Mouse (Mus musculus) stomach, embryonic 15.5 days (tissue): ENCODE results near the gene Slc35b1. TPM values are rescaled to one million over a fixed set of nuclear protein-coding genes. Genes with fewer than 3 reads are reported as not detected.

ENCODE experiments used
- ATAC-seq: fragments of 200-750 bp; cut with Nextera tagmentation; 2 replicates; pipeline ENCODE4 v1.8.0; 2017; ENCODE audit warnings: low read depth, moderate number of reproducible peaks, moderate TSS enrichment; ENCODE audit not compliant: insufficient read depth, low FRiP score
- H3K27ac ChIP-seq: fragments of 300-500 bp; sonication (generic); 2 replicates; pipeline ENCODE4 v1.5.1; 2015; ENCODE audit warnings: mild to moderate bottlenecking, inconsistent platforms
- H3K27me3 ChIP-seq: fragments of 300-500 bp; sonication (generic); replicated peaks from 2 replicates; pipeline ENCODE4 v1.6.1; 2015; ENCODE audit warnings: inconsistent platforms
- H3K36me3 ChIP-seq: fragments of 300-500 bp; sonication (generic); 2 replicates; pipeline ENCODE4 v1.6.1; 2015; ENCODE audit warnings: inconsistent platforms
- H3K4me1 ChIP-seq: fragments of 300-500 bp; sonication (generic); 2 replicates; pipeline ENCODE4 v1.6.1; 2015; ENCODE audit warnings: inconsistent platforms
- H3K4me2 ChIP-seq: fragments of 300-500 bp; sonication (generic); 2 replicates; pipeline ENCODE4 v1.6.1; 2015; ENCODE audit warnings: mild to moderate bottlenecking, inconsistent platforms
- H3K4me3 ChIP-seq: fragments of 300-500 bp; sonication (generic); replicated peaks from 2 replicates; pipeline ENCODE4 v1.5.1; 2015; ENCODE audit warnings: inconsistent platforms
- H3K9ac ChIP-seq: fragments of 300-500 bp; sonication (generic); 2 replicates; pipeline ENCODE4 v1.6.1; 2015; ENCODE audit warnings: inconsistent platforms
- H3K9me3 ChIP-seq: fragments of 300-500 bp; sonication (generic); 2 replicates; pipeline ENCODE4 v1.6.1; 2016; ENCODE audit warnings: inconsistent platforms
- WGBS: fragments of 180-500 bp; shearing (Covaris S2); methylation state at CpG from one replicate; pipeline ENCODE4 v1.1.7; 2015; 5-methylcytosine and 5-hydroxymethylcytosine counted together
- polyA plus RNA-seq: library from polyadenylated mRNA; unstranded; fragments of >200 nt; fragmentation: Nextera tagmentation; extraction: Ambion mirVana; gene quantifications from 2 replicates; pipeline ENCODE4 v1.2.1, GENCODE M21; 2015

The Slc35b1 gene
- polyA plus RNA-seq, 1 experiment from 2014 or later: 96.3 TPM

GRCm38 (mm10) chr11:95367011-95367735, 17.3 kb upstream of the Slc35b1 start:
- Histone ChIP-seq H3K27ac (peak overlapping the region; percentile 73), H3K4me1 (peaks cover 58% of the 10 kb centered on the region)

DNA sequence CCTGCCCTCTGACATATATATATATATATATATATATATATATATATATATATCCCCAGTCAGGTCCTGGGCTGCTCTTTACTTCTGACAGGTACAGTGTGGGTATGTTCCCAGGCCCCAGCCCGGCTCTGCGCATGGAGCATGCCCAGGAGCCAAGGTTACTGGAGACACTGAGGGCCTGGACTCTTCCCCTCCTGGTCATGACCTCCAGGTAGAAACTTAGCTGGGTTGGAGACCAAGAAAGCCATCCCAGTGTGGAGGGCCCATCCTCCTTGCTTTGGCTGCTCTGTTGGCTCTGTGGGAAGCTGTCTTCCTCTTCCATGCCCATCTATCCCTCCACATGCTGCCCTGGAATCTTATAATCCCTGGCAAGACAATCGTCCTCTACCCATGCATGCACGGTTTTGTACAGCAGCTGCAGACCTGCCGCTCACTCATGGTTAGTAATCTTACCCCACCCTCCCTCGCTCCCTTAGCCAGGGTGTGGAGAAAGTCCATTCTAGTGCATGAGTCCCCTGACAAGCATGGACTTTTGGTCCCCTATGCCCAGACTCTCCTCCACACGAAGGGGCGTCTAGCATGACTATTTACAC, 16.2 kb upstream of the Slc35b1 start:
- H3K27me3 ChIP-seq: no peaks in the 10 kb centered on the region
- H3K9ac ChIP-seq: no peak overlapping the region
- no peak overlapping the region for H3K4me3 ChIP-seq
- H3K9me3 ChIP-seq: no peaks in the 10 kb centered on the region
- 89% methylated on average over 8 of the region's 8 CpGs for WGBS
- no peak for ATAC-seq
- peaks cover 58% of the 10 kb centered on the region for H3K4me1 ChIP-seq
- no peak overlapping the region for H3K27ac ChIP-seq
- H3K4me2 ChIP-seq: no peak overlapping the region
- peaks cover 6% of the 10 kb centered on the region for H3K36me3 ChIP-seq

More at GRCm38 (mm10) chr11:95367011-95367735, 17.3 kb upstream of the Slc35b1 start:
- Histone ChIP-seq H3K27me3 (no peaks in the 10 kb centered on the region), H3K36me3 (peaks cover 3% of the 10 kb centered on the region; the same call in 1 of the 2 replicates), H3K9me3 (no peaks in the 10 kb centered on the region), H3K9ac (no peak overlapping the region; the same call in 1 of the 2 replicates), H3K4me2 (no peak overlapping the region), H3K4me3 (no peak overlapping the region)
- 83% methylated on average over 8 of the region's 8 CpGs for WGBS
- no peak for ATAC-seq

DNA sequence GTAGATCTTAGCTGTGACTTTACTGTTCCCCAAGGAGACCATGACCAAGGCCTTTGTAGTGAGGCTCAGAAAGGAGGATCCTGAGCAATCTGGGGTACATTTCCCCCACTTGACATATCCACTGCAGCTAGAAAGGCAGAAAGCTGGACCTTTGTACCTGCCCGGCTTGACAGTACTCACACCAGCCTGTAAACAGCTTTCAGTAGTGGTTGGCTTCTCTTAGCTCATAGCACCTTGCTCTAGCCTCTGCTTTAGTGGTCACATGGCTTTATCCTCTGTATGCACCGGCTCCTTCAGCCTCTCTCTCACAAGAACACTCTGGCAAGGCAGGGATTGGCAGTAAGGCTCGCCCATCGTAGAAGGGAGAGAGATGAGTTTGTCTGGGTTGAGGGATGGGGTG, 15.6 kb upstream of the Slc35b1 start:
- H3K9me3 ChIP-seq: no peaks in the 10 kb centered on the region
- no peak overlapping the region for H3K9ac ChIP-seq
- no peak for ATAC-seq
- H3K4me1 ChIP-seq: peaks cover 57% of the 10 kb centered on the region
- H3K27ac ChIP-seq: no peak overlapping the region; the same call in 1 of the 2 replicates
- H3K27me3 ChIP-seq: no peaks in the 10 kb centered on the region
- no peak overlapping the region for H3K4me3 ChIP-seq
- WGBS: 94% methylated on average over 4 of the region's 4 CpGs
- peaks cover 7% of the 10 kb centered on the region for H3K36me3 ChIP-seq
- no peak overlapping the region for H3K4me2 ChIP-seq

- H3K4me1 ChIP-seq: peaks cover 45% of the 10 kb centered on the region
- peaks cover 16% of the 10 kb centered on the region for H3K36me3 ChIP-seq
- H3K27me3 ChIP-seq: no peaks in the 10 kb centered on the region
- H3K4me2 ChIP-seq: no peak overlapping the region
- H3K9ac ChIP-seq: no peak overlapping the region
- no peak overlapping the region for H3K4me3 ChIP-seq
- H3K27ac ChIP-seq: peak overlapping the region; percentile 85
- ATAC-seq: peak; percentile 73
- H3K9me3 ChIP-seq: no peaks in the 10 kb centered on the region
- WGBS: 49% methylated on average over 15 of the region's 15 CpGs
Measured at GRCm38 (mm10) chr11:95369964-95370890, 14.3 kb upstream of the Slc35b1 start.

- no peaks in the 10 kb centered on the region for H3K9me3 ChIP-seq
- H3K4me1 ChIP-seq: peaks cover 36% of the 10 kb centered on the region
- no peak overlapping the region for H3K27ac ChIP-seq
- H3K36me3 ChIP-seq: peaks cover 25% of the 10 kb centered on the region
- H3K4me3 ChIP-seq: no peak overlapping the region
- ATAC-seq: no peak
- 83% methylated on average over 7 of the region's 7 CpGs for whole genome bisulfite sequencing
- H3K9ac ChIP-seq: no peak overlapping the region
- H3K4me2 ChIP-seq: no peak overlapping the region
- no peaks in the 10 kb centered on the region for H3K27me3 ChIP-seq
Measured at GRCm38 (mm10) chr11:95371182-95371581, 13.3 kb upstream of the Slc35b1 start.

GRCm38 (mm10) chr11:95378926-95379325, 5.6 kb upstream of the Slc35b1 start:
- 54% methylated on average over 9 of the region's 9 CpGs for WGBS
- peaks cover 36% of the 10 kb centered on the region for H3K36me3 ChIP-seq

GRCm38 (mm10) chr11:95379552-95379951, 4.9 kb upstream of the Slc35b1 start:
- peaks cover 31% of the 10 kb centered on the region for H3K36me3 ChIP-seq
- WGBS: 72% methylated on average over 5 of the region's 5 CpGs
- H3K9ac ChIP-seq: no peak overlapping the region
- H3K27ac ChIP-seq: no peak overlapping the region
- H3K4me1 ChIP-seq: no peaks in the 10 kb centered on the region
- H3K4me2 ChIP-seq: no peak overlapping the region
- no peaks in the 10 kb centered on the region for H3K27me3 ChIP-seq
- H3K9me3 ChIP-seq: no peaks in the 10 kb centered on the region
- no peak overlapping the region for H3K4me3 ChIP-seq
- ATAC-seq: no peak

More at GRCm38 (mm10) chr11:95378926-95379325, 5.6 kb upstream of the Slc35b1 start:
- Histone ChIP-seq H3K4me1 (no peaks in the 10 kb centered on the region), H3K9me3 (no peaks in the 10 kb centered on the region), H3K9ac (no peak overlapping the region), H3K27me3 (no peaks in the 10 kb centered on the region), H3K27ac (no peak overlapping the region), H3K4me2 (no peak overlapping the region), H3K4me3 (no peak overlapping the region)
- ATAC-seq: no peak

DNA sequence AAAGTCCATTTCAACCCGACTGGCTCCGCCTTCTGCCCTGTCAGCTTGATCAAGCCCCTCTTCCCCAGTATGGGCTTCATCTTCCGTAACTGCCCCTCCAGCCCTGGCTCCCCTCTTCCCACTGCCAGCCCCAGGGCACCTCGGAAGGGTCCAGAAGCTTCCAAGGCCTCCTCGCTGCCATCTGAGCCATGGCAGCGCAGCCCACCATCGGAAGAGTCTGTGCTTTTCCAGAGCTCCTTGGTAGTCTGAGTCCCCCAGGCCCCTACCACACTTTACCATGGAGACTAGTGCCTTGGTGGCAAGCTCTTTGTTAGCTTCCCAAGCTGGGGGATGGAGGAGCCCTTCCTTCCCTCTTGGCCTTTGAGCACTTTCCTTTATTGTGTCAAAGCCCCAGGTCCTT, 3.8 kb upstream of the Slc35b1 start:
- H3K9me3 ChIP-seq: no peaks in the 10 kb centered on the region
- no peak overlapping the region for H3K4me2 ChIP-seq
- peaks cover 23% of the 10 kb centered on the region for H3K36me3 ChIP-seq
- no peak overlapping the region for H3K9ac ChIP-seq
- 88% methylated on average over 7 of the region's 7 CpGs for WGBS
- no peaks in the 10 kb centered on the region for H3K27me3 ChIP-seq
- H3K4me1 ChIP-seq: 0 out of 2 replicates have a peak, but pooled peaks cover 3% of the 10 kb centered on the region
- H3K4me3 ChIP-seq: no peak overlapping the region
- ATAC-seq: no peak
- H3K27ac ChIP-seq: no peak overlapping the region

GRCm38 (mm10) chr11:95381146-95381545, 3.3 kb upstream of the Slc35b1 start:
- Histone ChIP-seq H3K4me1 (0 out of 2 replicates have a peak, but pooled peaks cover 5% of the 10 kb centered on the region), H3K9ac (no peak overlapping the region), H3K4me3 (no peak overlapping the region), H3K9me3 (no peaks in the 10 kb centered on the region), H3K36me3 (peaks cover 19% of the 10 kb centered on the region), H3K27ac (no peak overlapping the region), H3K27me3 (no peaks in the 10 kb centered on the region), H3K4me2 (no peak overlapping the region)
- WGBS: 93% methylated on average over 1 of the region's 1 CpGs
- ATAC-seq: no peak

DNA sequence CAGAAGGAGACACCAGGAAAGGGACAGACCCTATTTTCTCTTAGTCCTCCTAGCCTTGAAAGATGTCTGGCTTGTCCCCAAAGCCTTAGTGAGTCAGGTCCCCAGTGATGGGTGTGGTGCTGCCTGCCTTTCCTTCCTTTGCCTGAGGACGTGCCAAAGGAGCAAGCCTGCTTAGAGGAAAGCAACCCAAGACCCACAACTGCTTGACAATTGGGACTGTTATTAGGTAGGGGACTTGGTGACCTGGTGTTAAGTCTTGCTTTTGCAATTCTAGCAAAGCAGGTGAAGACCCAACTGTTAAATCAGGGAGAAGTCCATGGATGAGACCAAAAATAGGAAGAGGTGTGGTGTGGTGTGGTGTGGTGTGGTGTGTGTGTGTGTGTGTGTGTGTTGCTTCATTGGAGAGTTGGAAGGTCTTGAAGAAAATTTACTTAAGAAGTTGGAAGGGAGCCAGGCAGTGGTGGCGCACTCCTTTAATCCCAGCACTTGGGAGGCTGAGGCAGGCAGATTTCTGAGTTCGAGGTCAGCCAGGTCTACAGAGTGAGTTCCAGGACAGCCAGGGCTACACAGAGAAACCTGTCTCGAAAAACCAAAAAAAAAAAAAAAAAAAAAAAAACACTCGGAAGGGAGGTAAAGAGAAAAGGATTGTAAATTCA, 1.0 kb upstream of the Slc35b1 start:
- Histone ChIP-seq H3K36me3 (peaks cover 22% of the 10 kb centered on the region), H3K4me2 (no peak overlapping the region), H3K27me3 (no peaks in the 10 kb centered on the region), H3K4me3 (no peak overlapping the region), H3K9ac (no peak overlapping the region), H3K9me3 (no peaks in the 10 kb centered on the region), H3K4me1 (0 out of 2 replicates have a peak, but pooled peaks cover 5% of the 10 kb centered on the region), H3K27ac (no peak overlapping the region)
- WGBS: 81% methylated on average over 5 of the region's 5 CpGs
- no peak for ATAC-seq

DNA sequence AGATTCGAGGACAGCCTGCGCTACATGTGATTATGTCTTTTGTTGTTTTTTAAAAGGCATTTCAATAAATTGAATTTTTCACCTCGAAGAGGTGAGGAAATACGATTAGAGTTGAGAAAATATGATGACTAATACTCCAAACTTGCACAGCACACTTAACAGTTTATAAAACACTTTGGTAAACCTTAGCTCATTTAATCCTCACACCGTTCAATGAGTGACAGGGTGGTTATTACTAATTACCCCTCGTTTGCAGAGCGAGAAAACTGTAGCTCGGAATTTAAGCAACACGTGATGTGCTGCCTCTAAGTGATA, 531 bp upstream of the Slc35b1 start:
- Histone ChIP-seq H3K9me3 (no peaks in the 10 kb centered on the region), H3K36me3 (peaks cover 23% of the 10 kb centered on the region), H3K27me3 (no peaks in the 10 kb centered on the region), H3K27ac (peak overlapping the region; percentile 80; the same call in 1 of the 2 replicates), H3K4me3 (peak overlapping the region; percentile 87), H3K9ac (no peak overlapping the region), H3K4me1 (0 out of 2 replicates have a peak, but pooled peaks cover 5% of the 10 kb centered on the region), H3K4me2 (peak overlapping the region; percentile 53)
- ATAC-seq: no peak
- WGBS: 36% methylated on average over 9 of the region's 9 CpGs
